Mouse (Mus musculus) heart, postnatal 0 days (tissue): ENCODE results near the gene Loxl4. TPM values are rescaled to one million over a fixed set of nuclear protein-coding genes. Genes with fewer than 3 reads are reported as not detected.
A peak's percentile ranks its signal among the peaks of the same experiment; 100 is the strongest.

Experiments used
- ATAC-seq: fragments of 200-750 bp; cut with Nextera tagmentation; 2 replicates; pipeline ENCODE4 v1.8.0; 2017; ENCODE audit warnings: low read depth, moderate number of reproducible peaks, moderate library complexity; ENCODE audit not compliant: insufficient read depth
- DNase-seq: peaks from one replicate; pipeline ENCODE4 v3.0.0-alpha.2; 2016; ENCODE audit warnings: low spot score
- H3K27ac ChIP-seq: fragments of 300-500 bp; sonication (generic); 2 replicates; pipeline ENCODE4 v1.5.1; 2014; ENCODE audit warnings: low read depth, mild to moderate bottlenecking
- H3K27me3 ChIP-seq: fragments of 300-500 bp; sonication (generic); 2 replicates; pipeline ENCODE4 v1.6.1; 2014; ENCODE audit warnings: low read length, mixed read lengths; ENCODE audit not compliant: control insufficient read depth, insufficient read depth
- H3K36me3 ChIP-seq: fragments of 300-500 bp; sonication (generic); replicated peaks from 2 replicates; pipeline ENCODE4 v1.6.1; 2014; ENCODE audit warnings: low read length, mixed read lengths; ENCODE audit not compliant: control insufficient read depth, insufficient read depth
- H3K4me1 ChIP-seq: fragments of 300-500 bp; sonication (generic); 2 replicates; pipeline ENCODE4 v1.6.1; 2014; ENCODE audit warnings: antibody characterized with exemption; ENCODE audit not compliant: control insufficient read depth, insufficient read depth
- H3K4me2 ChIP-seq: fragments of 300-500 bp; sonication (generic); 2 replicates; pipeline ENCODE4 v1.6.1; 2014; ENCODE audit warnings: low read depth, mild to moderate bottlenecking, low read length, moderate library complexity
- H3K4me3 ChIP-seq: fragments of 300-500 bp; sonication (generic); 2 replicates; pipeline ENCODE4 v1.5.1; 2014; ENCODE audit warnings: low read depth, low read length
- H3K9ac ChIP-seq: fragments of 300-500 bp; sonication (generic); replicated peaks from 2 replicates; pipeline ENCODE4 v1.6.1; 2014; ENCODE audit warnings: low read depth, low read length, mixed read lengths
- H3K9me3 ChIP-seq: fragments of 300-500 bp; sonication (generic); replicated peaks from 2 replicates; pipeline ENCODE4 v1.6.1; 2016; ENCODE audit warnings: low read length; ENCODE audit not compliant: control insufficient read depth
- CTCF ChIP-seq: IDR thresholded peaks from 2 replicates; pipeline ENCODE4 v1.5.1; 2016; ENCODE audit warnings: antibody characterized with exemption, control low read depth, low read depth
- EP300 ChIP-seq: IDR thresholded peaks from 2 replicates; pipeline ENCODE4 v1.6.1; 2016; ENCODE audit warnings: antibody characterized with exemption, low read depth
- WGBS: fragments of 180-500 bp; shearing (Covaris S2); extraction: QIAGEN DNeasy Blood & Tissue Kit; methylation state at CpG from one replicate; pipeline ENCODE4 v1.1.7; 2014; 5-methylcytosine and 5-hydroxymethylcytosine counted together
- polyA plus RNA-seq: library from polyadenylated mRNA; unstranded; fragments of >200 nt; fragmentation: Nextera tagmentation; extraction: Ambion mirVana; gene quantifications from 2 replicates; pipeline ENCODE4 v1.2.1, GENCODE M21; 2015
- total RNA-seq: library from RNA; depleted of rRNA; stranded (reverse); fragments of >200 nt; gene quantifications from 2 replicates; pipeline ENCODE4 v1.2.3, GENCODE M21; 2014; ENCODE audit warnings: low replicate concordance

Gene Loxl4
- total and polyA plus RNA-seq, 2 experiments from 2014 or later: 0.30 to 2.3 TPM

GRCm38 (mm10) chr19:42631541-42631961, 18.9 kb upstream of the Loxl4 start:
- H3K27ac ChIP-seq: no peak overlapping the region
- no peaks in the 10 kb centered on the region for H3K36me3 ChIP-seq
- ATAC-seq (peak; percentile 53), DNase-seq (peak; percentile 56)
- H3K4me2 ChIP-seq: peak overlapping the region; percentile 26
- no peaks in the 10 kb centered on the region; the same call in 1 of the 2 replicates for H3K27me3 ChIP-seq
- 2% methylated on average over 8 of the region's 8 CpGs for WGBS
- H3K9me3 ChIP-seq: no peaks in the 10 kb centered on the region
- no peak for TF ChIP-seq CTCF
- TF ChIP-seq EP300: no peak
- H3K4me1 ChIP-seq: 0 out of 2 replicates have a peak, but pooled peaks cover 4% of the 10 kb centered on the region
- H3K9ac ChIP-seq: no peak overlapping the region
- no peak overlapping the region for H3K4me3 ChIP-seq

- no peak overlapping the region for H3K4me3 ChIP-seq
- 0 out of 2 replicates have a peak, but pooled peaks cover 2% of the 10 kb centered on the region for H3K9me3 ChIP-seq
- TF ChIP-seq EP300: no peak
- no peak for TF ChIP-seq CTCF
- no peaks in the 10 kb centered on the region for H3K36me3 ChIP-seq
- H3K27ac ChIP-seq: no peak overlapping the region
- no peaks in the 10 kb centered on the region; the same call in 1 of the 2 replicates for H3K27me3 ChIP-seq
- no peak overlapping the region for H3K4me2 ChIP-seq
- H3K9ac ChIP-seq: no peak overlapping the region
- 53% methylated on average over 6 of the region's 6 CpGs for WGBS
- ATAC-seq (peak; percentile 80), DNase-seq (no peak)
- 0 out of 2 replicates have a peak, but pooled peaks cover 4% of the 10 kb centered on the region for H3K4me1 ChIP-seq
Measured at GRCm38 (mm10) chr19:42628068-42628467, 15.5 kb upstream of the Loxl4 start.

- Histone ChIP-seq H3K27me3 (peaks cover 12% of the 10 kb centered on the region; the same call in 1 of the 2 replicates), H3K4me1 (peaks cover 9% of the 10 kb centered on the region), H3K36me3 (no peaks in the 10 kb centered on the region), H3K4me3 (no peak overlapping the region), H3K27ac (no peak overlapping the region), H3K4me2 (no peak overlapping the region), H3K9ac (no peak overlapping the region), H3K9me3 (no peaks in the 10 kb centered on the region)
- WGBS: 42% methylated on average over 7 of the region's 7 CpGs
- ATAC-seq (no peak), DNase-seq (no peak)
- TF ChIP-seq CTCF (no peak), EP300 (no peak)
Measured at GRCm38 (mm10) chr19:42613647-42614225, 1.1 kb upstream of the Loxl4 start.

GRCm38 (mm10) chr19:42613116-42613515, 503 bp upstream of the Loxl4 start:
- ATAC-seq: no peak
- Histone ChIP-seq H3K9me3 (no peaks in the 10 kb centered on the region), H3K9ac (no peak overlapping the region), H3K27me3 (peaks cover 12% of the 10 kb centered on the region; the same call in 1 of the 2 replicates), H3K4me2 (peak overlapping the region; percentile 75), H3K4me3 (peak overlapping the region; percentile 43), H3K27ac (no peak overlapping the region), H3K36me3 (no peaks in the 10 kb centered on the region), H3K4me1 (peaks cover 9% of the 10 kb centered on the region)
- WGBS: 19% methylated on average over 7 of the region's 7 CpGs
- no peak for TF ChIP-seq CTCF
- TF ChIP-seq EP300: no peak
- DNase-seq: no peak

- Histone ChIP-seq H3K9ac (no peak overlapping the region), H3K27me3 (peaks cover 12% of the 10 kb centered on the region; the same call in 1 of the 2 replicates)
- no peak for TF ChIP-seq EP300
- no peak for TF ChIP-seq CTCF
Measured at GRCm38 (mm10) chr19:42611746-42612145, 867 bp downstream of the Loxl4 start.

More at GRCm38 (mm10) chr19:42611746-42612145, 867 bp downstream of the Loxl4 start:
- no peak for ATAC-seq
- no peak for DNase-seq
- 81% methylated on average over 4 of the region's 4 CpGs for WGBS
- no peak overlapping the region for H3K4me3 ChIP-seq
- H3K27ac ChIP-seq: no peak overlapping the region
- H3K9me3 ChIP-seq: no peaks in the 10 kb centered on the region
- H3K4me2 ChIP-seq: no peak overlapping the region
- H3K4me1 ChIP-seq: peaks cover 9% of the 10 kb centered on the region
- H3K36me3 ChIP-seq: no peaks in the 10 kb centered on the region
